Mouse (Mus musculus) spleen, adult 18-20 months (tissue): Measurements from ENCODE around the gene Dcaf11.
A peak's percentile ranks its signal among the peaks of the same experiment; 100 is the strongest.

Source experiments
- DNase-seq, 2 experiments: peaks; one replicate each; pipeline ENCODE4 v3.0.0; 2022; ENCODE audit warnings: mixed read lengths in 2 of 2

Gene Dcaf11

GRCm38 (mm10) chr14:55557003-55557402 lies 2.8 kb upstream of the Dcaf11 start:
- DNase-seq = peak; percentile 65 to 80

GRCm38 (mm10) chr14:55557587-55557986 lies 2.2 kb upstream of the Dcaf11 start:
- DNase-seq = no peak

DNA sequence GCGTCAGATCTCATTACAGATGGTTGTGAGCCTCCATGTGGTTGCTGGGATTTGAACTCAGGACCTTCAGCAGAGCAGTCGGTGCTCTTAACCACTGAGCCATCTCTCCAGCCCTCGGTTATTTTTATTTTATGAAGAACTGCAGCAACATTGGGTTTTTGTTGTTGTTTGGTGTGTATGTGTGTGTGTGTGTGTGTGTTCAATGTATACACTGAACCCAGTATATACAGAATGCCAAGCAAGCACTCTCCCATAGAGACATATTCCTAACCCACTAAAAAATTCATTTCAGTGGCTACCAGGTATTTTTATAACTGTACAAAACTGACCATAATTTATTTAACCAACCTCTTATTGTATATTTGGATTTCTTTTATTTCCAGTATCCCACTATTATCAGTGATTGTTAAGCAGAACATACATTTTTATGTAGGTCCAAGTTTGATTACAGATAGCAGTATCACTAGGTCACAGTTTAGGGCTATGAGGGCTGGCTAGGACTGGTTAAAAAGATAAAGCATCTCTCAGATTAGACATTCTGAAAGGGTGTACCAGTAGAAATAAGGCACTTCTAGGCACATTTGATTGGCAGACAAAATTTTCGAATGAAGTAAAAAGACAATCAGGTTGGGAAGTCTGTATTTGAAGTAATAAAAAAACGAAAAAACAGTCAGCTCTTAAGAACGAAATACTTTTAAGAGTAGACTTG lies 912 bp upstream of the Dcaf11 start:
- DNase-seq = no peak

DNA sequence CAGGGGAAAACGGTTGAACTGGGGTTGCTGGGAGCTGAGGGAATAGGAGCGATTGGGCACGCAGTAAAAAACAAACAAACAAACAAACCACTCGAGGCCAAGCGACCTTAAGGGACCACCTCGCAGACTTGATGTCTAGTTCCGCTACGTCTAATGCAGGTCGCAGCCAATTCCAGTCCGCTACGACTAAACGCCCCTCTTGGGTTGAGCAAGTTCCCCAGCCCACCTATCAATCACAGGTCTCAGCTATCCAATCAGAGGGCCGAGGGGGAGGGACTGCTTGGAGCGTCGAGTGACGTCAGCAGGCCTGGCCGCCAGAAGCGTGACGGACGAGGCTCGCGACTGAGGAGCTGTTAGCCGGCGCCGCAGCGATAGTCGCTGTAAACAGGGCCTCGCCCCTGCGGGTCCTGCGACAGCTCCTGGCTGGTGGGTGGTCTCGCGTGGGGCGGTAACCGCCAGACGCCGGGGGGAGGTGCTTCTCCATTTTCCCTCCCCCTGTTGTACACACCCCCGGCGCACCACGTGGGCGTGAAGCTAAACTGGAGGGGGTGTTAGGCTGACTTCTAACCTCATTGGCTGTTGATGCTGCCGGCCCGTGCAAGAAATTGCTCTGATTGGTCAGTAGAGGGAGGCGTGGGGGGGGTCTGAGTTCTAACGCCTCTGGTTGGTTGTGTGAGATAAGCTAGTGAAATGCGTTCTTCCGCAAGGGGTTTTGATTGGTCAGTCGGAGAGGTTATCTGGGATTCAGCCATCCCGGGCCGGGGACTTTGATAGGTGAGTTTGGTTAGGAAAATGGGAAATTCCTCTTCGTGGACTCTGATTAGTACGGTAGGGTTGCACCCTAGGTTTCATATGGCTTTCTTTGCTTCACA lies 632 bp downstream of the Dcaf11 start, which contains the start of gene A730061H03Rik:
TSS of gene A730061H03Rik (minus strand) at position 205 of the 872 bp plus-strand sequence.
- peak; percentile 96 to 97 for DNase-seq

GRCm38 (mm10) chr14:55561860-55562259 lies 2.1 kb downstream of the Dcaf11 start:
- DNase-seq = no peak

DNA sequence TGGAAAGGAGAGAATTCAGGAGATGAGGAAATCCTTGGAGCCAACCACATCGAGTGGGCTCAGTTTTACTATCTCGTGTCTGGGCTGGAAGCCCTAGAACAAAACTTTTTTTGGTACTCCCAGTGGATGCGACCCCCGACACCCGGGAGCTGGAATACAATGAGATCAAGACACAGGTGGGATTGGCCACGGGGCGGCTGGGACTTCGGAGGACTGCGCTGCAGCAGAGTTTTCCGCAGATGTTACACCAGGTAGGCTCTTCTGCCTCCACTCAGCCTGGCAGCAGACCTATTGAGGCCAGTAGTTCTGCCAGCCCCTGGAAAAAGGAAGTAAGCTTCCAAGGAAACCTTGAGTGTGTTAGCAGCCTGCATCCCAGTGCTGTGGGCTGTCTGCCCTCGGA lies 3.4 kb downstream of the Dcaf11 start:
- DNase-seq = no peak

DNA sequence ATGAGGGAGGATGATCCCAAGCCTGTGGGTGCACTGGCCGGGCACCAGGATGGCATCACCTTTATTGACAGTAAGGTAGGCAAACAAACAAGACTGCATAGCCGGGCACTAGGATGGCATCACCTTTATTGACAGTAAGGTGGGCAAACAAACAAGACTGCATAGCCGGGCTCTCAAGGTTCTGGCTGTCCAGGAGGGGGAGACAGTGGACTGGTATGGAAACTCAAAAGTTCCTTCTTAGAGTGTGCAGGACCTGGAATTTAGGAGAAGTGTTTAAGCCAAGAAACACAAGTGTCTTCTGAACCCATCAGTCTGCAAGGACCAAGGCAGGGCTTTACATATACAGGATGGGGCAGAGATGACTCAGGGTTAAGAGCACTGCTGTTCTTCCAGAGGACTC lies 5.9 kb downstream of the Dcaf11 start:
- no peak for DNase-seq

- no peak for DNase-seq
These were observed 7.7 kb downstream of the Dcaf11 start for GRCm38 (mm10) chr14:55567496-55567895.

- no peak for DNase-seq
These were observed 10.8 kb downstream of the Dcaf11 start for GRCm38 (mm10) chr14:55570588-55570987.

- DNase-seq = no peak
These were observed 12.0 kb downstream of the Dcaf11 start for GRCm38 (mm10) chr14:55571760-55572159.

DNA sequence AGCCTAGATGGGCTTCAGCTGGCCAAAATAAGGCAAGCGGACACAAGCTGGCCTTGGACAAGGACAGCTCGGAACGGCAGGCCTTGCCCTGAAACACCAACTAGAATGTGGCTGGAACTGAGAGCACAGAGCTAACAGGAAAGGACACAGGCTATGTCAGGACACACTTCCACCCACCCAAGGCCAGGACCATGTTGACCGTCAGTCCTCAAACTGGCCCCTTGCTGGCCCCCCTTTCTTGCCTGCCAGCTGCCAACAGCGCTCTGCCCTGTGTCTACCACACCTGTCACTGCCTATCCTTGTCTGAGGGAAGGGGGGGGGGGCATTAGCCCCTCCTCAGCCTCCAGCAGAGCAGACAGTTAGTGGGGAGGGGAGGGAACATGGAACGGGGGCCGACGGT lies 15.5 kb downstream of the Dcaf11 start, which contains the start of gene Fitm1:
TSS of gene Fitm1 (plus strand) at position 316 of the 400 bp plus-strand sequence.
- DNase-seq = no peak

GRCm38 (mm10) chr14:55575711-55576110 lies 15.9 kb downstream of the Dcaf11 start:
- DNase-seq = no peak

DNA sequence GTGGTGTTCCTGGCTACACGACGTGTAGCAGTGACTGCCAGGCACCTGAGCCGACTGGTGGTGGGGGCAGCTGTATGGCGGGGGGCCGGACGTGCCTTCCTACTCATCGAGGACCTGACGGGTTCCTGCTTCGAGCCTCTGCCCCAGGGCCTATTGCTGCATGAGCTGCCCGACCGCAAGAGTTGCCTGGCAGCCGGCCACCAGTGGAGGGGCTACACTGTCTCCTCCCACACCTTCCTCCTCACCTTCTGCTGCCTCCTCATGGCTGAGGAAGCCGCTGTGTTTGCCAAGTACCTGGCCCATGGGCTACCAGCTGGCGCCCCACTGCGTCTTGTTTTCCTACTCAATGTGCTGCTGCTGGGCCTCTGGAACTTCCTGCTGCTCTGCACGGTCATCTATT lies 16.6 kb downstream of the Dcaf11 start:
- no peak for DNase-seq

GRCm38 (mm10) chr14:55577871-55578667 lies 18.3 kb downstream of the Dcaf11 start, which contains the start of gene Psme1:
TSS of gene Psme1 (plus strand) at chr14:55578123.
- DNase-seq = peak; percentile 78 to 81

- peak in 1 of 2 experiments; percentile 65 for DNase-seq
These were observed 19.0 kb downstream of the Dcaf11 start for GRCm38 (mm10) chr14:55578668-55579269.

DNA sequence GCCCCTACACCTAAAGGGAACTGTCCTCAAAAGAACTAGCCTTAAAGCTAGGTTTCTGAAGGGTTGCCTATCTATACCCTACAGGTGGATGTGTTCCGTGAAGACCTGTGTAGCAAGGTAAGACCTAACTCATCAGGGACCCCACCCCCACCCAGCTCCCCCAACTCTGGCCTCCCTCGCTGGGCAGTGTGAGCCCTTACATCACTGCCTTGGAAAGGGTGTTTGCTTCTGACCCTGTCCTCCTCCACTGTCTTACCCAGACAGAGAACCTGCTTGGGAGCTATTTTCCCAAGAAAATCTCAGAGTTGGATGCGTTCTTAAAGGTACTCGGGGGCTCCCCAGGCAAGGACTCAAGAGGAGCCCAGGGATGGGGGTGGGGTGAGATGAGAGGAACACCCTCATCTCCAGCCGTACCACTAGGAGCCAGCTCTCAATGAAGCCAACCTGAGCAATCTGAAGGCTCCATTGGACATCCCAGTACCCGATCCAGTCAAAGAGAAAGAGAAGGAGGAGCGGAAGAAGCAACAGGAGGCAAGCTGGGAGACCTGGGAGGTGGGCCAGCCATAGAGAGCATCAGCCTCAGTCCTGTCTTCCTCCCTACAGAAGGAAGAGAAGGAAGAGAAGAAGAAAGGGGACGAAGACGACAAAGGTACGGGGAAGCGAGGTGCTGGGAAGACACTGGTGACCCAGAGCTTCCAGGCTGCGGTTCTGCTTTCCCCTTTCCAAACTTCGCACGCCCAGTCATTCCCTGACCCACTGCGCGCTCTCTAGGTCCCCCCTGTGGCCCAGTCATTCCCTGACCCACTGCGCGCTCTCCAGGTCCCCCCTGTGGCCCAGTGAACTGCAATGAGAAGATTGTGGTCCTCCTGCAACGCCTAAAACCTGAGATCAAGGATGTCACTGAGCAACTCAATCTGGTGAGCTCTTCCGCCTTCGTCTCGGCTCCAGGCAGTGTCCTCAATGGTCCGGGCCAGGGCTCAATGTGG lies 20.0 kb downstream of the Dcaf11 start:
- no peak for DNase-seq

GRCm38 (mm10) chr14:55580731-55581130 lies 20.9 kb downstream of the Dcaf11 start:
- no peak for DNase-seq

GRCm38 (mm10) chr14:55581981-55582681 lies 22.3 kb downstream of the Dcaf11 start:
- no peak for DNase-seq

DNA sequence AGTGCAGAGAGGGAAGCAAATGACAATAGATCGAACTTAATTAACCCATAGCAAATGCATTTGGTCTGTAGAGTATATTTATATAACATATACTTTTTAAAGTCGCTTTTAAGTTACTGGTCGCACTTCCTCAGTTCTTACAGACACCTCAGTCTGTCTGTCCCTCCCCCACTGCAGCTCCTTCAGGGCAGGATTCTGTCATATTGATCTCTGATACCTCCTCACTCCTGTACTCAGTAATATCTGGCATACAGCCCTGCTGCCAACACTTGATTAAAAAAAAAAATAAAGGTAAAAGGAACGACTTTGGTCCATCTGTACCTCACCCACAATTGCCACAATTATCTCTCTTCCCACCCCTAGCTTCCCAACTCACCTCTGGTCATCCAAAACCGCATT lies 24.5 kb downstream of the Dcaf11 start:
- DNase-seq = no peak
